Mouse (Mus musculus) embryo, embryonic 11 days (tissue): ENCODE data around the gene Ppfia1.

ENCODE experiments used
- DNase-seq: peaks from one replicate; pipeline ENCODE4 v3.0.0-alpha.2; 2015

The Ppfia1 gene

GRCm38 (mm10) chr7:144549904-144550566 is 3.5 kb downstream of the Ppfia1 start:
- DNase-seq: no peak

- no peak for DNase-seq
Measured at GRCm38 (mm10) chr7:144545231-144545630, 8.3 kb downstream of the Ppfia1 start.

- DNase-seq: no peak
Measured at GRCm38 (mm10) chr7:144541351-144541750, 12.2 kb downstream of the Ppfia1 start.

GRCm38 (mm10) chr7:144539146-144539545 is 14.4 kb downstream of the Ppfia1 start:
- DNase-seq: no peak

- no peak for DNase-seq
Measured at GRCm38 (mm10) chr7:144538030-144538644, 15.4 kb downstream of the Ppfia1 start.

GRCm38 (mm10) chr7:144536367-144536766 is 17.2 kb downstream of the Ppfia1 start:
- DNase-seq: no peak

GRCm38 (mm10) chr7:144534773-144535172 is 18.8 kb downstream of the Ppfia1 start:
- no peak for DNase-seq

GRCm38 (mm10) chr7:144531585-144532378 is 21.7 kb downstream of the Ppfia1 start:
- peak; percentile 40 for DNase-seq

GRCm38 (mm10) chr7:144529851-144530250 is 23.7 kb downstream of the Ppfia1 start:
- no peak for DNase-seq

- DNase-seq: no peak
Measured at GRCm38 (mm10) chr7:144527723-144528221, 25.8 kb downstream of the Ppfia1 start.

GRCm38 (mm10) chr7:144526649-144527048 is 26.9 kb downstream of the Ppfia1 start:
- DNase-seq: peak; percentile 11

- no peak for DNase-seq
Measured at GRCm38 (mm10) chr7:144524427-144525191, 28.9 kb downstream of the Ppfia1 start.

- DNase-seq: no peak
Measured at GRCm38 (mm10) chr7:144523415-144523814, 30.1 kb downstream of the Ppfia1 start.

GRCm38 (mm10) chr7:144521927-144522326 is 31.6 kb downstream of the Ppfia1 start:
- no peak for DNase-seq

GRCm38 (mm10) chr7:144519852-144520251 is 33.7 kb downstream of the Ppfia1 start:
- DNase-seq: no peak

GRCm38 (mm10) chr7:144516711-144517110 is 36.8 kb downstream of the Ppfia1 start:
- DNase-seq: no peak

GRCm38 (mm10) chr7:144509090-144509489 is 44.4 kb downstream of the Ppfia1 start:
- DNase-seq: no peak

GRCm38 (mm10) chr7:144506807-144507206 is 46.7 kb downstream of the Ppfia1 start:
- DNase-seq: no peak

GRCm38 (mm10) chr7:144503959-144504358 is 49.6 kb downstream of the Ppfia1 start:
- no peak for DNase-seq

GRCm38 (mm10) chr7:144492931-144493330 is 60.6 kb downstream of the Ppfia1 start:
- no peak for DNase-seq

- DNase-seq: no peak
Measured at GRCm38 (mm10) chr7:144490201-144490873, 63.2 kb downstream of the Ppfia1 start.

GRCm38 (mm10) chr7:144489067-144489774 is 64.3 kb downstream of the Ppfia1 start:
- DNase-seq: no peak
